Mouse (Mus musculus) layer of hippocampus, adult 2 months (tissue): ENCODE data around the gene Pik3r2. TPM values are rescaled to one million over a fixed set of nuclear protein-coding genes. Genes with fewer than 3 reads are reported as not detected.

Experiments used
- DNase-seq, 2 experiments: peaks; one replicate each; pipeline ENCODE4 v3.0.0; 2022; ENCODE audit warnings: low spot score in 2 of 2
- H3K27ac ChIP-seq: fragments of 200-600 bp; 2 replicates; pipeline ENCODE4 v1.8.1; 2022
- H3K4me3 ChIP-seq: fragments of 200-600 bp; 2 replicates; pipeline ENCODE4 v1.8.1; 2022; ENCODE audit warnings: mild to moderate bottlenecking
- CTCF ChIP-seq: fragments of 200-600 bp; conservative IDR thresholded peaks from 2 replicates; pipeline ENCODE4 v1.8.1; 2022; ENCODE audit warnings: antibody characterized with exemption, mild to moderate bottlenecking, moderate library complexity
- total RNA-seq, 2 experiments: library from RNA; stranded (reverse); gene quantifications; 2 replicates each; pipeline ENCODE4 v1.2.3; 2021

Gene Pik3r2
- total RNA-seq, 2 experiments from 2014 or later, result 160 to 169 TPM

- no peak for DNase-seq
- Histone ChIP-seq H3K27ac (peak overlapping the region; percentile 44; the same call in 1 of the 2 replicates), H3K4me3 (no peak overlapping the region)
- TF ChIP-seq CTCF, result no peak
Measured at GRCm38 (mm10) chr8:70786291-70787050, 10.0 kb upstream of the Pik3r2 start.

DNA sequence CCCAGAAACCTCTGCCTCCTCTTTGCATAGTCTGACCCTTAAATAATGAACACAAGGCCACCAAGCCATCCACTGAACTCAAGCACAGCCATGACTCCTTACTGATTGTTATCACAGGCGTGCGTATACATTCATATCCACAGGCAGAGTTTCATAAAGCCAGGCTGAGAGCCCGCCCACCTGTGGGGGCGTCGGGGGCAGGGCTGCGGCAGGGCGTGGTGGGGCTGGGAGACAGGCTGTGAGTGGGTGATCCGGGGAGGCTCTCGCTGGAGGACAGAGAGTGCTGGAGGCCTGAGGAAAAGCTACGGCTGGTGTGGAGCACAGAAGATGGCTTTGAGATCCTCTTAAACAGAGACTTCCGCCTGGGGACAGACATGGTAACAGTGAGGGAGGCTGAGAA lies 3.6 kb upstream of the Pik3r2 start:
- no peak for DNase-seq
- no peak overlapping the region for H3K4me3 ChIP-seq
- peak overlapping the region; percentile 57 for H3K27ac ChIP-seq
- no peak for TF ChIP-seq CTCF

DNA sequence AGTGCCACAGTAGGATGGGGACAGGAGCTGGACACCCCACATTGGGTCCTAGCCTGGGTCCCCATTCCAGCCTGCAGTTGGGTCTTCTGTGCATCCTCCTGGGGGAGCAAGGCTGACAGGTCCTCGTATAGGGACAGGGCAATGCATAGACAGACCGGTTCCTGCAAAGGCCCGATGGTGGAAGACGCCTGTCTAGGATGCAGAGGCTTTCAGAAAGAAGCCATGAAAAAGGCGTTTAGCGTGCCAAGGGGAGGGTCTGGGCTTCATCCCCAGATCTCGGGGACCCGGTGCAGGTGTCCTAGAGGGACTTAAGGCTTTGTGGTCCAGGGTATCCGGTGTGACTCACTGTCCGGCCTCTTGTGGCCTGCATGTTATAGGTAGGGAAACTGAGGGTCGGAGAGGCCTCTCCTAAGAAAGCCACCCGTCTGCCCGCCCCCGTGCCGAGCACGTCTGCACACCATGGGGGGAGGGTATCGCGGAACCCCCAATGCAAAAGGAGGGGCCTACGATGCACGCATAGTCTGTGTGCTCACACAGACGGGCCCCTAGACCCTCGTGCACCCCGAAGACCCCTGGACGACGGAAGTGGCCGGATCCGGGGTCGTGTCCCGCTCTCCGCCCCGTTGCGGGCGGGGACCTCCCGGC lies 540 bp downstream of the Pik3r2 start:
- TF ChIP-seq CTCF, result no peak
- H3K27ac ChIP-seq, result peak overlapping the region; percentile 98
- H3K4me3 ChIP-seq, result peak overlapping the region; percentile 83
- DNase-seq, result no peak

- no peak for TF ChIP-seq CTCF
- Histone ChIP-seq H3K27ac (peak overlapping the region; percentile 98), H3K4me3 (peak overlapping the region; percentile 83)
Measured at GRCm38 (mm10) chr8:70775227-70775626, 1.3 kb downstream of the Pik3r2 start.

DNA sequence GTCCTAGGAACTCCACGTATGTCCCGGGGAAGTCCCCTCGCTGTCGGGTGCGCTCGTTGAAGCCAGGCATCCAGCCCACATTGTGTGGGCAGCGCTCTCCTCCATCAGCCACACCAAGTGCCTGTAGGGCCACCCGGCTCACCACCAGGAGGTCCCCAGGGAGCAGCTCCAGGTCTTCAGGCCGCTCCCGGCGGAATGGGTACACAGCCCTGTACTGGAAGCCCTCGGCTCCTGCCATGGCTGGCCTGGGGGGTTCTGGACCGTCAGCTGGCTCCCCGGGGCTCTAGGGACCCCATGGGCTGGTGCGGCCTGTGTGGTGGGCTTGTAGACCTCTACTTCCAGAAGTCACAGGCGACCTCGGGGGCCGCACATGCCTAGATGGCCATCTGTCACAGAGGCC lies 1.8 kb downstream of the Pik3r2 start:
- TF ChIP-seq CTCF, result no peak
- Histone ChIP-seq H3K4me3 (peak overlapping the region; percentile 83), H3K27ac (peak overlapping the region; percentile 98)
- no peak for DNase-seq

More at GRCm38 (mm10) chr8:70775227-70775626, 1.3 kb downstream of the Pik3r2 start:
- DNase-seq, result no peak

DNA sequence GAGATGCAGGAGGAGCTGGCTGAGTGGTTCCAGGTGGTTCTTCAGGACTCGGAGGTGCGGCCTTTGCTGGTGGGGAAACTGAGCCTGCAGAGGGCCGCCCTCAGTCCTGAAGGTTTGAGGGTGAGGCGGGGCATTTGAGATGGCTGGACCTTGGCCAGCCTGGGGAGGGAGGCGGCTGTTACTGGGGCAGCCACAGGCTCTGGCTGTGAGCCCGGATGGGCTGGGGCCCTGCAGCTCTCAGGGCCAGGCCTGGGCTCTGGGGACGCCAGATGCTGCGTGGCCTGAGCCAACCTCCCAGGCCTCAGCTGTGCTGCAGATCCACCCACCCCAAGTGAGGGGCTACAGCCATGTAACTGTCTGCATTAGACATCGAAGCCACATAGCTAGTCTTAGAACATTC lies 2.7 kb downstream of the Pik3r2 start:
- peak overlapping the region; percentile 83; the same call in 1 of the 2 replicates for H3K4me3 ChIP-seq
- TF ChIP-seq CTCF, result no peak
- peak; percentile 71 to 79 for DNase-seq
- H3K27ac ChIP-seq, result peak overlapping the region; percentile 98

DNA sequence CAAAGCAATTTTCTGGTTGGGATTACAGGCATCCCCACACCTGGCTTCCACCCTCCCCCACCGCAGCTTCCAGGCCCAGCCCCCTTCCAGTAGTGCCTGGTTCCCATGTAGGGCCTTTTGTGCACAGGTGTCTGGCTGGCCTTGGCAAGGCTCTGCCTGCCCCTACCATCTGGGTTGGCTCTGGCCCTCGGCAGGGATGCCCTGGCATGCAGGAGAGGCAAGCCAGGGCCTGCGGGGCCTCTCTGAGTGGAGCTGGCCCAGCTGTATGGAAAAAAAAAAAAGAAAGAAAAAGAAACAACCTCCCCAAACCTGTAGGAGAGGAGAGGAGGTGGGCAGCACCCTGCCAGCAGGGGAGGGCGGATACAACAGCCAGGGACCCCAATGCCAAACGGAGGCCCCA lies 3.1 kb downstream of the Pik3r2 start:
- Histone ChIP-seq H3K4me3 (peak overlapping the region; percentile 83; the same call in 1 of the 2 replicates), H3K27ac (peak overlapping the region; percentile 98)
- no peak for DNase-seq
- TF ChIP-seq CTCF, result no peak

GRCm38 (mm10) chr8:70772890-70773289 lies 3.6 kb downstream of the Pik3r2 start:
- Histone ChIP-seq H3K4me3 (no peak overlapping the region), H3K27ac (peak overlapping the region; percentile 98; the same call in 1 of the 2 replicates)
- no peak for TF ChIP-seq CTCF
- DNase-seq, result no peak

DNA sequence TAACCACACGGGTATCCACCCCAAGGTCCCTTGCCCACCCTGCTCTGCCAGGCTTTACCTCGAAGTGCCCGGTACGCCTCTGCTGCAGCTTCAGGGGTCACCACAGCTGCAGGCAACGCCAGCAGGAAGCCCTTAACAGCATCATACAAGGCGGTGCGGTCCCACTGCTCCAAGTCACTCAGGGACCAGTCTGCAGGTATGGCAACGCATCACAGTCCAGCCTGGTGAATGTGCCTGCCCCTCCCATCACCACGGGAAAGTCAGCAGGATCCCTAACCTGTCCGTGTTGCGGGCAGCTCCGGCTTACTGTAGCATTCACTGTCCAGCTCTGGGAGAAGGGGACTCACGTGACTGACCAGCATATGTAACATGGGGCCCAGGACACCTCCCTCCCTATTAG lies 4.4 kb downstream of the Pik3r2 start:
- no peak for TF ChIP-seq CTCF
- no peak overlapping the region for H3K27ac ChIP-seq
- no peak overlapping the region for H3K4me3 ChIP-seq
- no peak for DNase-seq

DNA sequence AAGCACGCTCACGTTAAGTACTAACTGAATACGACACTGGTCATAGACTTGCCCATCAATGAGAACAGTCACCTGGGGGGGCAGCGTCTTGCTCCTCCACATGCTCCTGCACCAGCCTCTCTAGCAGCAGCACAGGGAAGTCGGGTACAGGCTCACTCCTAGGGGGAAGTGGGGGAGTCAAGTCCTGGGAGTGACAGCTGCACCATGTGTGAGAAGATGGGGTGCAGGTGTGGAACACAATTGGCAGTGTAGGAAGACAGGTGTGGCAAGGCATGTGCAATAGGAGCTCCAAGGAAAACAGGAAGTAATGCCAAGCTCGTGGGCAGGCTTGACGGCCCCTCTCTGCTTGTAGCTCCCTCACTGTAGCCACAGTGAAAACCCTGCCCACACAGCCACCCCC lies 5.3 kb downstream of the Pik3r2 start:
- H3K27ac ChIP-seq, result no peak overlapping the region
- DNase-seq, result no peak
- no peak overlapping the region for H3K4me3 ChIP-seq
- no peak for TF ChIP-seq CTCF

DNA sequence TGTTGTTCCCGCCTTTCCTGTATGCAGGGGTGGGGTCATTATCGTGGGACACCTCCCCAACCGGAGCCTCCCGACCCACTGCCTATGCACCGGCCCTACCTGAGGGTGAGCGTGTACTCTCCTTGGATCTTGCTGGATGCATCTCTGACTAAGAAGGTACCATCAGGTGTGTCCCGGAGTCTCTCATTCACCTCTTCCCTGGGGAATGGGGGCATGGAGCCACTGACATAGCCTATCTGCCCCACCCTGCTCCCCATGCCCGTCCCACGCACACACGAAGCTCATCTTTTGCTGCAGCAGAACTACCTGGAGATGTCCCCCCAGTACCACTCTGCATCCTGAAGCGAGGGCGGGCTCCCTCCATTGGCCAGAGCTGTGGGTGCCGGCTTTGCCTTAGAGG lies 5.8 kb downstream of the Pik3r2 start:
- Histone ChIP-seq H3K27ac (no peak overlapping the region), H3K4me3 (no peak overlapping the region)
- no peak for TF ChIP-seq CTCF
- DNase-seq, result peak in 1 of 2 experiments; percentile 0

DNA sequence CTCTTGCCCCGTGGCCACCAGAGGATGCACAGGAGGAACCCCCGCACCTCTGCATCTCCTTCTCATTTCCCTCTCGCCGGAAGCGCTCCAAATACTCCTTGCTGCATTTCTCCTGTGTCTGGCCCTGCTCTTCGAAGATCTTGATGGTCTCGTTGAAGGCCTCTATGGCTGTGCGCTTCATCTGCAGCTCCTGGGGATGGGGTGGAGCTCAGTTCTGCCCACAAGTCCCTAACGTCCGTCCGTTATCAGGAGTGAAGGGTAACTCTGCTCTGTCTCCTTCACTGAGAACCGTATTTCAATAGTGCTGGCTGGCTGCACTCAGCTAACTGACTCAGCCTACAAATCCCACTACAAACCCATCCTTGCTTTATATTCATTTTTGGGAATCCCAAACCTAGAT lies 6.7 kb downstream of the Pik3r2 start:
- DNase-seq, result no peak
- no peak for TF ChIP-seq CTCF
- no peak overlapping the region for H3K4me3 ChIP-seq
- H3K27ac ChIP-seq, result peak overlapping the region; percentile 15; the same call in 1 of the 2 replicates

DNA sequence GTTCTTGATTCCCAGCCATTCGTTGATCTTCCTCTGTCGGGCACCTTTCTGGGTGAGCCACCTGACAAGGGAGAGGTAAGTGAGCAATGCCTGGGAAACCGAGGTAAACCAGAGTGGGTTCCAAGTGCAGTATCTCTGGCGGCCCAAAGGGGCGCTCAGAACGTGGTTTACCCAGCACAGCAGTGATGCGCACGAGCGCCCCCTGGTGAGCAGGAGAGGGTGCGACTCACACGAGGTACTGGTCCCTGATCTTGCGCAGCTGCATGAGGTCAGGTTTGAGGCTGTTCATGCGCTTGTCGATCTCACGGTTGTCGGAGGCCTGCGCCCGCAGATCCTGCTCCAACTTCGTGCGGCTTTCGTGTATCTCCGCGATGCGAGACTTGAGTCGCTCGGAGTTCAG lies 7.2 kb downstream of the Pik3r2 start:
- TF ChIP-seq CTCF, result peak; percentile 100

More for the DNA sequence above, 7.2 kb downstream of the Pik3r2 start:
- Histone ChIP-seq H3K4me3 (no peak overlapping the region), H3K27ac (peak overlapping the region; percentile 15; the same call in 1 of the 2 replicates)
- peak; percentile 93 to 99 for DNase-seq
